Mouse (Mus musculus): Measurements from ENCODE around the gene Tlk1.

GRCm38 (mm10) chr2:70801543-70801942, 24.0 kb downstream of the Tlk1 start:
- TF ChIP-seq CTCF (IDR thresholded peaks at IDR 0.05; ENCODE audit: borderline replicate concordance, insufficient read depth, low read depth, low read length) (no peak), POLR2A (IDR thresholded peaks at IDR 0.05; ENCODE audit: borderline replicate concordance, insufficient read depth, low read length) (no peak)

Data from cerebellum, adult 2 months (tissue).